Mouse (Mus musculus) lung, adult 2 months (tissue): ENCODE measurements at regions not wholly inside any gene's neighbourhood (a gene's known extent, or its start where the extent isn't known, plus 50 kb on each side); places are given as distances from the start of the nearest gene placed in this dataset.

Source experiments
- DNase-seq: peaks from one replicate; pipeline ENCODE4 v3.0.0; 2022
- H3K4me1 ChIP-seq: fragments of 200-500 bp; 2 replicates; pipeline ENCODE4 v1.6.1; 2011; ENCODE audit warnings: low read length; ENCODE audit not compliant: control insufficient read depth, insufficient read depth
- H3K4me3 ChIP-seq: fragments of 200-500 bp; replicated peaks from 2 replicates; pipeline ENCODE3; 2011; ENCODE audit warnings: low read depth, mild to moderate bottlenecking, control low read depth, low read length; ENCODE audit errors: extremely low read depth
- CTCF ChIP-seq: fragments of 200-500 bp; IDR thresholded peaks from 2 replicates; pipeline ENCODE4 v1.5.1; 2011; ENCODE audit warnings: mild to moderate bottlenecking, low read length, control low read depth; ENCODE audit not compliant: insufficient read depth
- POLR2A ChIP-seq: fragments of 200-500 bp; IDR thresholded peaks from 2 replicates; pipeline ENCODE4 v1.6.1; 2011; ENCODE audit warnings: low read depth, mild to moderate bottlenecking, control low read depth, low read length, borderline replicate concordance; ENCODE audit errors: extremely low read depth
- WGBS: fragments of 180-500 bp; shearing (Covaris S2); methylation state at CpG from one replicate; pipeline ENCODE4 v1.1.7; 2018; 5-methylcytosine and 5-hydroxymethylcytosine counted together

GRCm38 (mm10) chr15:52565449-52565851 is 1319.3 kb upstream of the Gm7489 start:
- 67% methylated on average over 5 of the region's 5 CpGs for WGBS

GRCm38 (mm10) chr15:52570256-52570655 is 1314.5 kb upstream of the Gm7489 start:
- TF ChIP-seq POLR2A: no peak
- no peak for TF ChIP-seq CTCF
- WGBS: 95% methylated on average over 1 of the region's 1 CpGs
- Histone ChIP-seq H3K4me1 (no peaks in the 10 kb centered on the region), H3K4me3 (no peak overlapping the region)
- no peak for DNase-seq

More at GRCm38 (mm10) chr15:52565449-52565851, 1319.3 kb upstream of the Gm7489 start:
- Histone ChIP-seq H3K4me1 (no peaks in the 10 kb centered on the region), H3K4me3 (no peak overlapping the region)
- no peak for TF ChIP-seq CTCF
- TF ChIP-seq POLR2A: no peak
- DNase-seq: no peak

GRCm38 (mm10) chr15:52577614-52578013 is 1307.1 kb upstream of the Gm7489 start:
- DNase-seq: no peak
- WGBS: 87% methylated on average over 2 of the region's 2 CpGs

GRCm38 (mm10) chr15:52589391-52589790 is 1295.3 kb upstream of the Gm7489 start:
- DNase-seq: no peak
- no peak overlapping the region for H3K4me3 ChIP-seq
- H3K4me1 ChIP-seq: no peaks in the 10 kb centered on the region
- TF ChIP-seq CTCF: no peak
- TF ChIP-seq POLR2A: no peak
- 34% methylated on average over 4 of the region's 4 CpGs for WGBS

More at GRCm38 (mm10) chr15:52577614-52578013, 1307.1 kb upstream of the Gm7489 start:
- H3K4me1 ChIP-seq: no peaks in the 10 kb centered on the region
- TF ChIP-seq CTCF (no peak), POLR2A (no peak)
- no peak overlapping the region for H3K4me3 ChIP-seq

- H3K4me3 ChIP-seq: no peak overlapping the region
- TF ChIP-seq POLR2A (no peak), CTCF (no peak)
- H3K4me1 ChIP-seq: no peaks in the 10 kb centered on the region
- DNase-seq: no peak
Measured at GRCm38 (mm10) chr15:52599511-52599910, 1285.2 kb upstream of the Gm7489 start.

GRCm38 (mm10) chr15:52599957-52600356 is 1284.7 kb upstream of the Gm7489 start:
- DNase-seq: no peak
- no peak overlapping the region for H3K4me3 ChIP-seq
- H3K4me1 ChIP-seq: no peaks in the 10 kb centered on the region
- 64% methylated on average over 2 of the region's 2 CpGs for WGBS
- TF ChIP-seq POLR2A: no peak
- TF ChIP-seq CTCF: no peak

GRCm38 (mm10) chr15:52639790-52640189 is 1244.9 kb upstream of the Gm7489 start:
- H3K4me1 ChIP-seq: no peaks in the 10 kb centered on the region
- 76% methylated on average over 3 of the region's 3 CpGs for WGBS
- no peak overlapping the region for H3K4me3 ChIP-seq
- TF ChIP-seq CTCF: no peak
- no peak for TF ChIP-seq POLR2A
- no peak for DNase-seq

GRCm38 (mm10) chr15:52645961-52646360 is 1238.7 kb upstream of the Gm7489 start:
- Histone ChIP-seq H3K4me3 (no peak overlapping the region), H3K4me1 (no peaks in the 10 kb centered on the region)
- TF ChIP-seq POLR2A (no peak), CTCF (no peak)
- WGBS: 65% methylated on average over 2 of the region's 2 CpGs
- DNase-seq: no peak

GRCm38 (mm10) chr15:52657916-52658315 is 1226.8 kb upstream of the Gm7489 start:
- TF ChIP-seq POLR2A (no peak), CTCF (no peak)
- Histone ChIP-seq H3K4me3 (no peak overlapping the region), H3K4me1 (no peaks in the 10 kb centered on the region)
- no peak for DNase-seq
